Mouse (Mus musculus) spleen, adult 2 months (tissue): Measurements from ENCODE around the gene Wnt11.

ENCODE experiments used
- CTCF ChIP-seq: fragments of 200-500 bp; IDR thresholded peaks from 2 replicates; pipeline ENCODE4 v1.5.1; 2011; ENCODE audit warnings: mild to moderate bottlenecking, inconsistent platforms; ENCODE audit not compliant: insufficient read depth, insufficient read length, insufficient replicate concordance; ENCODE audit errors: extremely low read depth
- POLR2A ChIP-seq: fragments of 200-500 bp; IDR thresholded peaks from 2 replicates; pipeline ENCODE4 v1.6.1; 2011; ENCODE audit warnings: low read depth, low read length, inconsistent platforms

DNA sequence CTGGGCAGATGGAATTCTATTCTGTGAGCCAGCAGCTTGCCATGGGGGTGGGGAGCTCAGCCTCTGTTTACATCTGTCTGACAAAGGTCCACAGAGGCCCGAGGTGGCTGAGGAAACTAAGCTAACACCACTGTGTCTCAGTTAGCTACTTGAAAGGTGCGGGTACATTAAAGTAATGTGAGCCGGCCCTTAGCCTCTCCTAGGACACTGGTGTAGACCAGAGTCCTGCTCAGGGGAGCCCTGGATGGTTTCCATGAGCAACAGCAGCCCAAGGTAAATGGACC is 36.8 kb upstream of the Wnt11 start:
- TF ChIP-seq POLR2A, result no peak
- no peak for TF ChIP-seq CTCF
